Mouse (Mus musculus): Measurements from ENCODE around the gene Gm38394. TPM values are rescaled to one million over a fixed set of nuclear protein-coding genes. Genes with fewer than 3 reads are reported as not detected.

Gm38394 gene
- polyA plus RNA-seq, 1 experiment from 2014 or later: 8.8 TPM

GRCm38 (mm10) chr1:133660466-133661202 is 484 bp downstream of the Gm38394 start, which contains the start of gene Zbed6:
TSS of gene Zbed6 (minus strand) at chr1:133660885.
- H3K9ac ChIP-seq (replicated peaks; ENCODE audit: low read length): peak within 1 kb of the TSS; percentile 92
- peak within 1 kb of the TSS; percentile 87 for H3K27ac ChIP-seq (replicated peaks; ENCODE audit: low read depth, low read length)
- peak within 1 kb of the TSS; percentile 89 for H3K4me3 ChIP-seq (ENCODE audit: low read depth, low read length)
- H3K36me3 ChIP-seq (replicated peaks; ENCODE audit: control insufficient read depth, insufficient read depth, low read depth, low read length): no peaks in the 10 kb centered on the region
- ATAC-seq (replicated peaks; ENCODE audit: insufficient number of reproducible peaks, low FRiP score, low TSS enrichment, low read depth) (peak; percentile 80), DNase-seq (ENCODE audit: low spot score) (peak; percentile 81)
- H3K4me1 ChIP-seq (ENCODE audit: control insufficient read depth, insufficient read depth, low read length): peaks cover 4% of the 10 kb centered on the region; the same call in 1 of the 2 replicates
- no peaks in the 10 kb centered on the region for H3K9me3 ChIP-seq (replicated peaks; ENCODE audit: control insufficient read depth, low read length)
- H3K27me3 ChIP-seq (ENCODE audit: control insufficient read depth, insufficient read depth, low read length): no peaks in the 10 kb centered on the region
- 2% methylated on average over 40 of the region's 41 CpGs for WGBS
- H3K4me2 ChIP-seq (ENCODE audit: low read depth, low read length): peak within 1 kb of the TSS; percentile 71

DNA sequence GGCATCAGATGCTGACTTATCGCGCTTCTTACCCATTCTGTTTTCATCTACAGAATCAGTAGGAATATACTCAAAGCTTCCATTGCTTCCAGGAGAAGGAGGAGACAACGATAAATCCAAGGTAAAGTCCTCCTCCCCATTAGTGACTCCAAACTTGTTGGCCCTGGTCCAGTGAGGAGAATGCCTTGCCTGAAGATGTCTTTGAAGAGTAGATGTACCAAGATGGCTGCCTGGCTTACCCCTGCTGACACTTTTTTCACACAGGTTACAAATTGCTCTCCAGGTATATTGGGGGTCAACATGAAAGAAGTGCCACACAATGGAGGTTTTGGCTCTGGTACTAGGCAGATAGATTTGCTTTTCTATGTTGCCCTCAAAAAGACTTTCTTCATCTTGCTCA is 2.2 kb downstream of the Gm38394 start:
- Histone ChIP-seq H3K9ac (replicated peaks; ENCODE audit: low read length) (no peak overlapping the region), H3K4me3 (ENCODE audit: low read depth, low read length) (no peak overlapping the region), H3K27ac (replicated peaks; ENCODE audit: low read depth, low read length) (no peak overlapping the region), H3K4me2 (ENCODE audit: low read depth, low read length) (no peak overlapping the region), H3K36me3 (replicated peaks; ENCODE audit: control insufficient read depth, insufficient read depth, low read depth, low read length) (no peaks in the 10 kb centered on the region), H3K27me3 (ENCODE audit: control insufficient read depth, insufficient read depth, low read length) (no peaks in the 10 kb centered on the region), H3K9me3 (replicated peaks; ENCODE audit: control insufficient read depth, low read length) (no peaks in the 10 kb centered on the region), H3K4me1 (ENCODE audit: control insufficient read depth, insufficient read depth, low read length) (peaks cover 4% of the 10 kb centered on the region; the same call in 1 of the 2 replicates)
- 73% methylated on average over 3 of the region's 3 CpGs for WGBS
- DNase-seq (ENCODE audit: low spot score): no peak
- ATAC-seq (replicated peaks; ENCODE audit: insufficient number of reproducible peaks, low FRiP score, low TSS enrichment, low read depth): no peak

- no peaks in the 10 kb centered on the region for H3K27me3 ChIP-seq (ENCODE audit: control insufficient read depth, insufficient read depth, low read length)
Measured at GRCm38 (mm10) chr1:133656811-133657210, 4.3 kb downstream of the Gm38394 start.

DNA sequence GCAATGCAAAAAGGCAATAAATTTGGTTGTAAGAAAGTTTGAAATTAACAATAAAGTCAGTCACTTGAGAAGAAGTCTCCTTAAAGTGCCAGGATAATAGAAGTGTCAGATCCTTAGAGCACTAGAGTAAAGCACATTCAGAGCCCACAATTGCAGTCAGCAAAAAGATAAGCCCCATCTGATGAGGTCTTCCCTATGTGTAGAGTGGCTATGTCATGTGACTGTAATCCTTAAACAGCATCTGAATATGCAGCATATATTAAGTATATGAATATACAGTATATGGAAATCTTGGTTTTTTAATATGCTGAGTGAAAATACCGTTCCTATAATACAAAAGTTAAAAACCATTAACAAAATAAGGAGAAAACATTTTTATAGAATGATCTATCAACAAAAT is 8.1 kb downstream of the Gm38394 start:
- Histone ChIP-seq H3K27me3 (ENCODE audit: control insufficient read depth, insufficient read depth, low read length) (no peaks in the 10 kb centered on the region), H3K4me3 (ENCODE audit: low read depth, low read length) (no peak overlapping the region), H3K9me3 (replicated peaks; ENCODE audit: control insufficient read depth, low read length) (no peaks in the 10 kb centered on the region), H3K27ac (replicated peaks; ENCODE audit: low read depth, low read length) (no peak overlapping the region), H3K4me2 (ENCODE audit: low read depth, low read length) (no peak overlapping the region), H3K9ac (replicated peaks; ENCODE audit: low read length) (no peak overlapping the region), H3K4me1 (ENCODE audit: control insufficient read depth, insufficient read depth, low read length) (peaks cover 4% of the 10 kb centered on the region; the same call in 1 of the 2 replicates), H3K36me3 (replicated peaks; ENCODE audit: control insufficient read depth, insufficient read depth, low read depth, low read length) (no peaks in the 10 kb centered on the region)
- DNase-seq (ENCODE audit: low spot score) (no peak), ATAC-seq (replicated peaks; ENCODE audit: insufficient number of reproducible peaks, low FRiP score, low TSS enrichment, low read depth) (no peak)
- 98% methylated on average over 1 of the region's 1 CpGs for WGBS

More at GRCm38 (mm10) chr1:133656811-133657210, 4.3 kb downstream of the Gm38394 start:
- Histone ChIP-seq H3K9me3 (replicated peaks; ENCODE audit: control insufficient read depth, low read length) (no peaks in the 10 kb centered on the region), H3K4me3 (ENCODE audit: low read depth, low read length) (no peak overlapping the region), H3K27ac (replicated peaks; ENCODE audit: low read depth, low read length) (no peak overlapping the region), H3K4me1 (ENCODE audit: control insufficient read depth, insufficient read depth, low read length) (peaks cover 4% of the 10 kb centered on the region; the same call in 1 of the 2 replicates), H3K36me3 (replicated peaks; ENCODE audit: control insufficient read depth, insufficient read depth, low read depth, low read length) (no peaks in the 10 kb centered on the region), H3K4me2 (ENCODE audit: low read depth, low read length) (no peak overlapping the region), H3K9ac (replicated peaks; ENCODE audit: low read length) (no peak overlapping the region)
- ATAC-seq (replicated peaks; ENCODE audit: insufficient number of reproducible peaks, low FRiP score, low TSS enrichment, low read depth): no peak
- DNase-seq (ENCODE audit: low spot score): no peak
- 69% methylated on average over 5 of the region's 5 CpGs for WGBS

DNA sequence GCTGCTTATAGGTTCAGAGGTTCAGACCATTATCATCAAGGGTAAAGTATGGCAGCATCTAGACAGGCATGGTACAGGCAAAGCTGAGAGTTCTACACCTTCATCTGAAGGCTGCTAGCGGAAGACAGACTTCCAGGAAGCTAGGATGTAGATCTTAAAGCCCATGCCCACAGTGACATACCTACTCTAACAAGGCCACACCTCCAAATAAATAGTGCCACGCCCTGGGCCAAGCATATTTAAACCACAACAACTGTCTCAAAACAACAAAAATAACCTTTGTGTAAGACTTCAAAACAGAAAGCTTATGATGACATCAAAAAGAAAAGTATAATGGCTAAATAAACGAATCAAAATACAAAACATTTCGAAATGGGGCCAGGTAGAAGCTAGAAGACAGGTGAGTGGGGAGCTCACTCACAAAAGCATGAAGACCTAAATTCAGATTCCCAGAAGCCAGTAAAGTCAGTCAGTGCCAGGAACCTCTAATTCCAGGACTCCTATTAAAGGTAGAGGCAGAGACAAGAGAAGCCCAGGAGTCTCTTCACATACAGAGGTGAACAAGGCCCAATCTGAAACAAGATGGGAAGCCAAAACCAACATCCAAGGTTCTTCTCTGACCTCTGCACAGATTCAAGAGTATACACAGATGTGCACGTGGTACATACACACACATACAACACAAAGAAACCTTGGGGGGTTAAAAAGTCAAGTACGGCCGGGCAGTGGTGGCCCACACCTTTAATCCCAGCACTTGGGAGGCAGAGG is 10.6 kb downstream of the Gm38394 start:
- Histone ChIP-seq H3K4me3 (ENCODE audit: low read depth, low read length) (no peak overlapping the region), H3K4me1 (ENCODE audit: control insufficient read depth, insufficient read depth, low read length) (no peaks in the 10 kb centered on the region), H3K4me2 (ENCODE audit: low read depth, low read length) (no peak overlapping the region), H3K27ac (replicated peaks; ENCODE audit: low read depth, low read length) (no peak overlapping the region), H3K36me3 (replicated peaks; ENCODE audit: control insufficient read depth, insufficient read depth, low read depth, low read length) (no peaks in the 10 kb centered on the region; the same call in 1 of the 2 replicates), H3K9me3 (replicated peaks; ENCODE audit: control insufficient read depth, low read length) (no peaks in the 10 kb centered on the region), H3K9ac (replicated peaks; ENCODE audit: low read length) (no peak overlapping the region), H3K27me3 (ENCODE audit: control insufficient read depth, insufficient read depth, low read length) (no peaks in the 10 kb centered on the region)
- WGBS: 92% methylated on average over 7 of the region's 7 CpGs
- ATAC-seq (replicated peaks; ENCODE audit: insufficient number of reproducible peaks, low FRiP score, low TSS enrichment, low read depth) (no peak), DNase-seq (ENCODE audit: low spot score) (no peak)

- Histone ChIP-seq H3K4me2 (ENCODE audit: low read depth, low read length) (no peak overlapping the region), H3K9ac (replicated peaks; ENCODE audit: low read length) (no peak overlapping the region), H3K9me3 (replicated peaks; ENCODE audit: control insufficient read depth, low read length) (no peaks in the 10 kb centered on the region), H3K27ac (replicated peaks; ENCODE audit: low read depth, low read length) (no peak overlapping the region), H3K27me3 (ENCODE audit: control insufficient read depth, insufficient read depth, low read length) (no peaks in the 10 kb centered on the region), H3K4me1 (ENCODE audit: control insufficient read depth, insufficient read depth, low read length) (no peaks in the 10 kb centered on the region), H3K36me3 (replicated peaks; ENCODE audit: control insufficient read depth, insufficient read depth, low read depth, low read length) (peaks cover 5% of the 10 kb centered on the region), H3K4me3 (ENCODE audit: low read depth, low read length) (no peak overlapping the region)
- ATAC-seq (replicated peaks; ENCODE audit: insufficient number of reproducible peaks, low FRiP score, low TSS enrichment, low read depth) (no peak), DNase-seq (ENCODE audit: low spot score) (no peak)
- 94% methylated on average over 5 of the region's 5 CpGs for WGBS
Measured at GRCm38 (mm10) chr1:133645652-133646051, 15.5 kb downstream of the Gm38394 start.

- 98% methylated on average over 2 of the region's 2 CpGs for WGBS
- DNase-seq (ENCODE audit: low spot score) (no peak), ATAC-seq (replicated peaks; ENCODE audit: insufficient number of reproducible peaks, low FRiP score, low TSS enrichment, low read depth) (no peak)
- no peak overlapping the region for H3K4me3 ChIP-seq (ENCODE audit: low read depth, low read length)
- H3K9me3 ChIP-seq (replicated peaks; ENCODE audit: control insufficient read depth, low read length): no peaks in the 10 kb centered on the region
- no peak overlapping the region for H3K9ac ChIP-seq (replicated peaks; ENCODE audit: low read length)
- no peaks in the 10 kb centered on the region for H3K27me3 ChIP-seq (ENCODE audit: control insufficient read depth, insufficient read depth, low read length)
- H3K4me1 ChIP-seq (ENCODE audit: control insufficient read depth, insufficient read depth, low read length): no peaks in the 10 kb centered on the region
- no peak overlapping the region for H3K4me2 ChIP-seq (ENCODE audit: low read depth, low read length)
- peaks cover 7% of the 10 kb centered on the region for H3K36me3 ChIP-seq (replicated peaks; ENCODE audit: control insufficient read depth, insufficient read depth, low read depth, low read length)
- H3K27ac ChIP-seq (replicated peaks; ENCODE audit: low read depth, low read length): no peak overlapping the region
Measured at GRCm38 (mm10) chr1:133641163-133641562, 20.0 kb downstream of the Gm38394 start.

DNA sequence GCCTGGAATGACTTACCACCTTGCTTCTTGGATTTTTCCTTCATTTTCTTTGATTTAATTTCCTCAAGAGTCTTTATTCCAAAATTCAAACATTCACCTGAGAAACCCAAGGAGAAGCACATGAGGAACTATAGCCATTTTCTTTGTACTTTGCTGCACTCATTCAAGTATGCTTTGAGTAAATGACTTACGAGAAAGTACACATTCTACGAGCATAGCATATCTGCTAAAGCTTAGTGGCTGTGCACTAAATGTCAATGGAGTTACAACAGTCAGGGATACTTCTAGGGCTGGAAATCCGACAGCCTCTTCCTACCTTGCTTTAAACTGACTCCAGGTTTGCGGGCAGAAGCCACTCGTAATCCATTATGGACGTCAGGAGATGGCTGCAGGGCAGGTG is 22.6 kb downstream of the Gm38394 start:
- DNase-seq (ENCODE audit: low spot score) (no peak), ATAC-seq (replicated peaks; ENCODE audit: insufficient number of reproducible peaks, low FRiP score, low TSS enrichment, low read depth) (no peak)
- H3K4me1 ChIP-seq (ENCODE audit: control insufficient read depth, insufficient read depth, low read length): no peaks in the 10 kb centered on the region
- no peaks in the 10 kb centered on the region for H3K9me3 ChIP-seq (replicated peaks; ENCODE audit: control insufficient read depth, low read length)
- H3K4me3 ChIP-seq (ENCODE audit: low read depth, low read length): no peak overlapping the region
- 90% methylated on average over 6 of the region's 6 CpGs for WGBS
- H3K4me2 ChIP-seq (ENCODE audit: low read depth, low read length): no peak overlapping the region
- no peak overlapping the region for H3K9ac ChIP-seq (replicated peaks; ENCODE audit: low read length)
- peaks cover 10% of the 10 kb centered on the region for H3K36me3 ChIP-seq (replicated peaks; ENCODE audit: control insufficient read depth, insufficient read depth, low read depth, low read length)
- no peaks in the 10 kb centered on the region for H3K27me3 ChIP-seq (ENCODE audit: control insufficient read depth, insufficient read depth, low read length)
- H3K27ac ChIP-seq (replicated peaks; ENCODE audit: low read depth, low read length): no peak overlapping the region
